Mouse (Mus musculus) lung, postnatal 0 days (tissue): ENCODE data around the gene Cyb5d2.

Experiments used
- CTCF ChIP-seq: IDR thresholded peaks from 2 replicates; pipeline ENCODE4 v1.5.1; 2016; ENCODE audit warnings: antibody characterized with exemption, mild to moderate bottlenecking
- EP300 ChIP-seq: IDR thresholded peaks from 2 replicates; pipeline ENCODE4 v1.6.1; 2016; ENCODE audit warnings: antibody characterized with exemption, mild to moderate bottlenecking, control low read depth

- TF ChIP-seq CTCF (no peak), EP300 (no peak)
These were observed 56.9 kb downstream of the Cyb5d2 start for GRCm38 (mm10) chr11:72739048-72739447.
